Mouse (Mus musculus) E14TG2a.4 (cell line): ENCODE data around the gene Mrps33.

Experiments used
- CTCF ChIP-seq: conservative IDR thresholded peaks from 2 replicates; pipeline ENCODE4 v1.5.1; 2014; ENCODE audit warnings: low read length
- POU5F1 ChIP-seq: IDR thresholded peaks from 2 replicates; pipeline ENCODE4 v1.6.1; 2014; ENCODE audit warnings: low read length, borderline replicate concordance

- TF ChIP-seq POU5F1 (no peak), CTCF (no peak)
These were observed 10.5 kb upstream of the Mrps33 start for GRCm38 (mm10) chr6:39821241-39821640.
